Mouse (Mus musculus): ENCODE data around the gene Grin3b.
A peak's percentile ranks its signal among the peaks of the same experiment; 100 is the strongest.

Gene Grin3b

DNA sequence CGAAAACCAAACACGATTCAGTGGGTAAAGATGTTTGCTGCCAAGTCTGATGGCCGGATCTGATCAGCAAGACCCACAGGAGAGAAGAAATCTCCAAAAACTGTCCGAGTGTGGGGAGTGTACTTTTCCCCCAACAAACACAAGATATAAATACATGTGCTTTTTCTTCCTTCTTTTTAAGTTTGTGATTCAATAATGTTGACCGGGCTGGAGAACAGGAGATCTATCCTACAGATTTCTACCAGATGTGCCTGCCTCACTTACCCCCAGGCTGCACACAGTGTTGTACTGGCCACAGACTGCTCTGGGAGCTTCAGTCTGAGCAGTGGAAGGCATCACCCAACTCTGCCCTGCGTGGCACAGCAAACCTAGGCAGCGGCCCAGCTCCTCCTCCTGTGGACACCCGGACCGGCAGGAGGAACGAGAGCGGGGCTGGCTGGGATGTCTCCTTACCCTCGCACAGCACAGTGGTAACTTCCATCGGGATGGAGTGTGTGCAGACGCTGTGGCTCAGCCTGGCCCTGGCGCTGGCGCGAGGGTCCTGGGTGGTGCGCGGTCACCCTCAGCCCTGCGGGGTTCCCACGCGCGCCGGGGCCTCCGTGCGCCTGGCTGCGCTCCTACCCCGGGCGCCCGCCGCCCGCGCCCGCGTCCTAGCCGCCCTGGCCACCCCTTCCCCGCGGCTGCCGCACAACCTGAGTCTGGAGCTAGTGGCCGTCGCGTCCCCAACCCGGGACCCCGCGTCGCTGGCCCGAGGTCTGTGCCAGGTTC, at the start of gene Grin3b:
Gene Grin3b (plus strand): TSS at position 301 of the 768 bp plus-strand sequence.
- peak; percentile 40 for DNase-seq

DNA sequence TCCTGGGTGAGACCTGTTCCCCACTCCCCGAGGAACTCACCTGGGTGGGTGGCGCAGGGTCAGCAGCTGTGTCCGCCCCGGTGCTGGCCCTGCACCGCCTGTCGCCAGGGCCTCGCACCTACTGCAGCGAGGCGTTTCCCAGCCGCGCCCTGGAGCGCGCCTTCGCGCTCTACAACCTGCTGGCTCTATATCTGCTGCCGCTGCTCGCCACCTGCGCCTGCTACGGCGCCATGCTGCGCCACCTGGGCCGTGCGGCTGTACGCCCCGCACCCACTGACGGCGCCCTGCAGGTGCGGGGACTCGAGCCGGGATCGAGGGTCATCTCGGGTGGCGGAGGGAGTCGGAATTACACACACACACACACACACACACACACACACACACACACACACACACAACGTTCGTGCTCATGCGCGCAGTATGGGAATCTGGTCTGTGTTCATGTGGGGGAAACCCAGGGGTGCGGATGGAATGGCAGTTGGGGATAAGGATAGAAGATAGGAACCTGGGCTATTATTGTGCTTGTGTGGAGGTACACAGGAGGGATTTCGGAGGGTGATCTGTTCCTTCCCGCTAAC, 49.5 kb upstream of the Grin3b start, which contains the start of gene R3hdm4:
Gene R3hdm4 (minus strand): TSS at position 251 of the 578 bp plus-strand sequence.
- no peak for DNase-seq

DNA sequence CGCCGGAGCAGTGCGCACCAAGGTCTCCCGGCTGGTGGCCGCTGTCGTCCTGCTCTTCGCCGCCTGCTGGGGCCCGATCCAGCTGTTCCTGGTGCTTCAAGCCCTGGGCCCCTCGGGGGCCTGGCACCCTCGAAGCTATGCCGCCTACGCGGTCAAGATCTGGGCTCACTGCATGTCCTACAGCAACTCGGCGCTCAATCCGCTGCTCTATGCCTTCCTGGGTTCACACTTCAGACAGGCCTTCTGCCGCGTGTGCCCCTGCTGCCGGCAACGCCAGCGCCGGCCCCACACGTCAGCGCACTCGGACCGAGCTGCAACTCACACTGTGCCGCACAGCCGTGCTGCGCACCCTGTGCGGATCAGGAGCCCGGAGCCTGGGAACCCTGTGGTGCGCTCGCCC, 48.9 kb upstream of the Grin3b start:
- DNase-seq = no peak

DNA sequence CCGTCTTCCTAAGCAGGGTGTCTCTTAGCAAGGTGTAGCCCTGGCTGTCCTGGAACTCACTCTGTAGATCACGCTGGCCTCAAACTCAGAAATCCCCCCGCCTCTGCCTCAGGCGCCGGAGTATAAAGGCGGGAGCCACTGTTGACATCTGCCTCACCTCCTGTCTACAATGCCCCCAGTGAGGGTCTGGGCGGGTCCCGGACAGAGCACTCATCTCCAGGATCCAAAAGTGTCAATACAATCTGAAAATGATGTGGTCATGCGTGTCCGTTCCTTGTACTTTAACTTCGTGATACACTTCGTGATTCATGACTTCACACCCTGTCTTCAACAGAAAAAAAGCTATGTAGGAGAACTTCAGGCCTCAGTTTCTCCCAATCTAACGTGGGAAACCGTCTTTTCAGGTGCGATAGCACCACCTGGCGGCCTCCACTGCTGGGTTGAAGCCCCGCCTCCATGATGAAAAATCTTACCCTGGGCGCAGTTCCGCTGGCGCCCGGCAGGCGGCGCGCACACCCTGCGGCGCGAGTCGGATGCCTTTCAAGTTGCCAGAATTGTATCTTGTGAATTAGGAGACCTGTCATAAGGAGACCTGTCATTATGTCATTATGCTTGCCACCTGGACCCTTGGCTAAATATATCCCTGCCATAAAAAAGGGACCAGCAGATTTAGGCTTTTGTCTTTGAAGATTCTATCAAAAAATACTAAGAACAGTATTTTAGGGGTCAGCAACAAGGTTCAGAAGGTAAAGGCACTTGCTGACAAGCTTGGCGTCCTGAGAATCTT, 45.3 kb upstream of the Grin3b start:
- DNase-seq = peak; percentile 91

DNA sequence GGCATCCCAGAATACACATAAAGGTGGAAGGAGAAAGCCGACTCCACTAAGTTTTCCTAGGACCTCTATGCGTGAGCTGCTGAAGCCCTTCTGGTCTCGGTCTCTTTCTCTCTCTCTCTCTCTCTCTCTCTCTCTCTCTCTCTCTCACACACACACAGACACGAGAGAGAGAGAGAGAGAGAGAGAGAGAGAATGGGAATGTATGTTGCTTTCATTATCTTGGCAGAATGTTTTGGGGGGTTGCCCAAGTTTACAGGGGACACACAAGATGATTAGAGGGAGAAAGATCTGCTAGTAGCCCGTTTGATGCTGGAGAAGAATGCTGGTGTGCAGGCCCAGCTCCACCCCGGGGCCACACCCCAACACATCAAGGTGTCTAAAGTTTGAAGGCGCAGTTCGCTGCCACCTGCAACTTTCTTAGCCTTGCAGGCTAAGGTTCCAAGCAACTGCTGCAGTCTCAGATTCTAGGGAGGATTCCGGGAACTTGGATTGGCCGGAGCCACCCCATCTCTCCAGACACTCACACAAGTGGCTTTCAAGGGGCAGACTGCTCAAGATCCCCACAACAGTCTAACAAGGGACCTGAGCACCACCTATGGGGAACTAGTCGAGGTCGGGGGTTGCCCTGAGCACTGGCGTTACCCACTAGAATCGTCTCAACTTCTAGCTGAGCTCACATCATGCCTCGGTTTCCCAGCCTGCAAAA, 44.6 kb upstream of the Grin3b start:
- DNase-seq = no peak

DNA sequence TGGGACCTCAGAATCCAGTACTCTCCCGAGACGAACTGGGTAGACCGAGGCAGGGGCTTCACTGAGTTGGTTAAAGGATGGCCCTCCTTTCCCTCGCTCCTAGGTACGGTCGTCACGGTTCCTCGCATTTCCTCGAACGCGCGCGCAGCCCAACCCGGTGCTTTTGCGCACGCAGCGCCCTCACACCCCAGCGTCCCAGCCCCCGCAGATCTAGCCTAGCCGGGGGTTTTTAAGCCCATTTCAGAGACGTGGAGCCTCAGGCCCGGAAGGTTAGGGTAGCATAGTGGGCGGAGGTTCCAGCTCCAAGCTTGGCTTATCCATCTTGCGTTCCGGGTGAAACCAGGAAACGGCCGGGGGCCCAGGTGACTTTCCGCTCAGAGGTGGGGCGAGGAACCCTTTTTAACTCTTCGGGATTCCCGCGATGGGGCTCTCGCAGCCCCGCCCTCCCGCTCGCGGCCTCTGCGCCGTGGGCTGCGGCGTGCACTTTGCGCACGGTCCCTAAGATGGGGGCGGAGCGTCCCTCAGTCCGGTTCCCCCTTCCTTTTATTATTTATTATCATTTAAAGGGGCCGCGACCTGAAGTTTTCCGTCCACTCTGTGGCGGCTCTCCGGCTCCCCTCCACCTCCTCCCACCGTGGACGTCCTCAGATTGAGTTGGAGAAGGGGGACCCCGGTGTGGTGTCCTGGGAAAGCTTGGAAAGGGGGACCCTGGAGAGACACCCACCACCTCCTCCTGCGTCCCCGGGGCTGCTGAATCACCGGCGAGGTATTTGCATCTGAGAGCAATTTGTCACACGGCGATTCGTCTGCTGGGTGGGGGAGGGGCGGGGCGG, 43.8 kb upstream of the Grin3b start, which contains the start of gene Arid3a:
Gene Arid3a (plus strand): TSS at position 553 of the 833 bp plus-strand sequence.
- DNase-seq = peak; percentile 97

DNA sequence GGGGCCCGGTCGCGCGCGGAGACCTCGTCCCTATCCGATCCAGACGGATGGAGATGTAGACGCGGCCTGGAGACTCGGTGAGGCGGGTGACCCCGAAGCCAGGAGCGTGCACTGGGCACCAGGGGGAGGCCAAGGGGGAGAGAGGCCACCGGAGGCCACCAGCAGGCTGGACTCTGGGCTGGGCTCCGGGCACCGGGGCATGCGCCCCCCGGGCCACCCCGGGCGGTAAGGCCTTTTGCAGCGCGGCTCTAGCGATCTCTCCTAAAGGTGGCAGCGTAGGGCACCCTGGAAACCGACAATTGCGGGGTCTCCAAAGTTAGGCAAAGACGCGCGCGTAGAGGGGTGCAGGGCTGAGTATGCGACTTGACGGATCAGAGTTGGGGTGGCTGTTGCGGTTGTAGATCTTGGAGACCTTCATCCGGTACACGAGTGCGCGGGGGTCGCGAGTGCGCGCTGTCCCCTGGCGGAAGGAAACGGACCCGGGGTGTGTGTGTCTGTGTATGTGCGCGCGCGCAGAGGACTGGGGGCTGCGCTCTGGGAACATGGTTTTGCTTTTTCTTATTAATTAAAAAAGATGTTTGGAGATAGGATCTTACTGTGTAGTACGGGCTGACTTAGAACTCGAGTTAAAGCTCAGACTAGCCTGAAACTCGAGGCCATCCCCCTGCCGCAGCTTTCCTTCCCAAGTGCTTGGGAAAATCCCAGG, 43.0 kb upstream of the Grin3b start:
- DNase-seq = peak; percentile 80

DNA sequence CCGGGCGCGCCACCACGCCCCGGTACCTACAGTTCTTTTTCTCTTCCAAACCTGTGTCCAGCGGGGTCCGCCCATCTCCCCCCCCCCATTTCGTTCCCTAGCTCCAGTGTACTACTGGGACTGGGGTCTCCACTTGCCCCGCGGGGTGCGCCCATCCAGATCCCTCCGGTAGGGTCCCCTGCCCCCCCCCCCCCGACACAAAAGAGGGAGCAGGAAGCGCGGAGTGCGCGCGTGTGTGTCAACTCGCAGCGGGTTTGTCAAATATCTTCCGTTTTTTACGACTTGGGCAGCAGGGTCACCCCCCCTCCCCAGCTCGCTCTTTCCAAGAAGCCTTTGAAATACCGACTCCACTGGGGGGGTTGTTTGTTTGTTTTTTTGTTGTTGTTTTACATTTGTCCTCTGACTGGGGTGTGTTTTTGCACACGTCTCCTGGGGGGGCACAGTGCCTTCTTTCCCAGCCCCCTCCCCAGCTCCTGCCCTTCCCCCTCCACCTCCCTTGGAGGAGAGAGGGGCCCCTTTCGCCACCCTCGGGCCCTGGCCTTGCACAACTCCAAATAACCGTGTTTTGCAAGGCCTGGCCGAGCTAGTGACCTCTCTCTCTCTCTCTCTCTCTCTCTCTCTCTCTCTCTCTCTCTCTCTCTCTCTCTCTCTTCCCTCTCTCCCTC, 42.4 kb upstream of the Grin3b start:
- DNase-seq = peak; percentile 75

DNA sequence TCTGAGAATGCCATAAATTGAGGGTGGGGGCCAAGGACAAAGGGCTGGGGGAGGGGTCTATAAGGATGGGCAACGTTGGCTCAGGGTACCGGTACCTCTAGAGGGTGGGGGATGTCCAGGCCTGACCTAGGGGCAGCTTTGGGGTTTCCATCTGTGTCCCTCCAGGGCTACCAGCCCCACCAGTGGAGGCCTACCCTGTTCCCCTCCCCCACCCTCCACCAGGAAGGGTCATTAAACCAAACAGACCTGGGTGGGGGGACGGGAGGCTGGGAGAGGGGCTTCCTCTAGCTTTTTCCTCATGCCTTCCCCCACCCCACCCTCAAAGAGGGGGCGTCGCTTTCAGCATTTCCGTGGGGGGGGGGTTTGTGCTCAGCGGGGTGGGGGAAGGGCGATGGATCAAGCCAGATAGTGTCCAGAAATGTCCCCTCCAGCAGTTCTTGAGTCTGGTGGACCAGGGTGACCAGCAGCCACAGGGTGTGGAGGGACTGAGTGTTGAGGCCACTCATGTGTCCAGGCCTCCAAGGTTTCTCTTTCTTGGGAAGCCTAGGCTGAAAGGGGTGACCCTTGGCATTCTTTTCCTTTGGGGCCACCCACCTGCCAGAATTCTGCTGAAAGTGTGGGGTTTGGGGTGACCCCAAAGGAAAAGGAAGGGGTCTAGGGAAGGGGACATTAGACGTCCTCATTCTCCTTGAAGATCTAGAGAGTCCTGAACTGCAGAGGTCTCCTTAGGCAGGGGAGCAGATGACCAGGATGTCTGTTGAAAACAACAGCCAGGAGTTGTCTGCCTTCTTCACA, 41.4 kb upstream of the Grin3b start:
- no peak for DNase-seq

DNA sequence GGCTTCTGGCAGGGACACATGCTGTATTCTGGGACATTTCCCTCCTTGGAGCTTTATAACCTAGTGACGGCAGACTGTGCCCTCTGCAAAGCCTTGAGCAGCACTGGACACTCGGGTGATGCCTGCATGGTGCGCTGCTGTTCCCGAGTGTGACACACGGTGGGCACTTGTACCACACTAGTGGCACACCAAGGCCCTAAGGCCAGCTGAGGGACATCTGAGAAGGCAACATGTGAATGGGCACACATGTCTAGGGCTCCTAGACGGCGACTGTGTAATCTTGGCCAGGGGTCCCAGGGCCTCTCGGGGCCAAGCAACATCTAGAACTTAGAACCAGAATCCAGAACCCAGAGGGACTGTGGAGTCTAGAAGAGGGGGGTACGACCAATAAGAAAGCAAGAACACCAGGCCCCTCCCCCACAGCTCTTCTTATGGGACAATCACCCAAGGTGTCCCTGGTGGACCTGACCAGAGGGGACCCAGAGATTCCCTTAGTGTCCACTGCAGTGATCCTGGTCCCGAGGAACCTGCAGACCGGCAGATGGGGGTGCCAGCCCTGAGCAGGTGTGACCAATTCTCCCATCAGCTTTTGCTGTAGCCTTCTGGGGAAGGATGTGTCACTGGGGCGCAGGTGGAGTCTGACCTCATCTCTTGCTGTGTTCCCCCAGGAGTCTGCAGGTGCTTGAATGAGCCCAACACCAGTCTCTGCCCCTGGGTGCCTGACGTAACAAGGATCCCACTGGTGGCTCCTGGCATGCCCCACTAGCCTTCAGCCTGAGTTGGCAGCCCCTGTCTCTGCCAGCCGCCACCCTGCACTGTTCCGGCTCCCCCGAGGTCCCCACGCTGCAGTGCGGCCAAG, 40.3 kb upstream of the Grin3b start:
- DNase-seq = no peak

DNA sequence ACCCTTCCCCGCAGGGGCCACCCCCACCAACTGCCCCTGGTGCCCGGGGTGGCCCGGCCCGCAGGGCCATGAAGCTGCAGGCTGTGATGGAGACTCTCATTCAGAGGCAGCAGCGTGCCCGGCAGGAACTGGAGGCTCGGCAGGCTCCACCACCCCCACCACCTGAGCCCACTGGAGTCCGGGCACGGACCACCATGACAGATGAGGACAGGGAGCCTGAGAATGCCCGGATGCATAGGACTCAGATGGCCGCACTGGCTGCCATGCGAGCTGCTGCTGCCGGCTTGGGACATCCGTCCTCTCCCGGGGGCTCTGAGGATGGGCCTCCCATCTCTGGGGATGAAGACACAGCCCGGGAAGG, 39.7 kb upstream of the Grin3b start:
- DNase-seq = no peak

DNA sequence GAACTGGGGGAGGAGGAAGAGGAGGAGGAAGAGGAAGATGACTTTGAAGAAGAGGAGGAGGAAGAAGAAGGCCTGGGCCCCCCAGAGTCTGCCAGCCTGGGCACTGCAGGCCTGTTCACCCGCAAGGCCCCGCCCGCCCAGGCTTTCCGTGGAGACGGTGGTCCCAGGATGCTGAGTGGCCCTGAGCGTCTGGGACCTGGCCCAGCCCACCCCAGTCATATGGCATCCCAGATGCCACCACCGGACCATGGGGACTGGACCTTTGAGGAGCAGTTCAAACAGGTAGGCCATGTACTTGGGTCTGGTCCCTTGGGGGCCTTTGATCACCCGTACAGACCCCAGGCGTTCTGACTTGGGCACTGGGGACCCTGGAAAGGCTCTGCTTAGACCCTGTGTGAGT, 38.7 kb upstream of the Grin3b start:
- DNase-seq = no peak

DNA sequence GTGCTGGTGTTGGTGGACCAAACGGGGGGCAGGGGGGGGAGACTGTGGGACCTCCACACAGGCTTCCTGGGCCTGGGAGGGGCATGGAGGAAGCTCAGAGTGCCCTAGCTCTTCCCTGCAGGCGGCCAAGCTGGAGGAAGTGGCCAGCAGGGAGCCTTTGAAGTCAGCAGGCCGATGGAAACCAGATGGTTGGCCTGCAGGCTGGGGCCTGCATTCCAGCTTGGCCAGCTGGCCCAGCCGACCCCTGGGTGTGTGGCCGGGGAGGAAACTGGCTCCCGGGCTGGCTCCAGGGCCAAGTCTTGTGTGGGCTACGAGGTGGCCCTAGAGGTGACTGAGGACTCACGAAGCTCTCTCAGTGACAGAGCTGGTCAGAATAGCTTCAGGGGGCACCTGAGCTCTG, 37.8 kb upstream of the Grin3b start:
- DNase-seq = peak; percentile 82

DNA sequence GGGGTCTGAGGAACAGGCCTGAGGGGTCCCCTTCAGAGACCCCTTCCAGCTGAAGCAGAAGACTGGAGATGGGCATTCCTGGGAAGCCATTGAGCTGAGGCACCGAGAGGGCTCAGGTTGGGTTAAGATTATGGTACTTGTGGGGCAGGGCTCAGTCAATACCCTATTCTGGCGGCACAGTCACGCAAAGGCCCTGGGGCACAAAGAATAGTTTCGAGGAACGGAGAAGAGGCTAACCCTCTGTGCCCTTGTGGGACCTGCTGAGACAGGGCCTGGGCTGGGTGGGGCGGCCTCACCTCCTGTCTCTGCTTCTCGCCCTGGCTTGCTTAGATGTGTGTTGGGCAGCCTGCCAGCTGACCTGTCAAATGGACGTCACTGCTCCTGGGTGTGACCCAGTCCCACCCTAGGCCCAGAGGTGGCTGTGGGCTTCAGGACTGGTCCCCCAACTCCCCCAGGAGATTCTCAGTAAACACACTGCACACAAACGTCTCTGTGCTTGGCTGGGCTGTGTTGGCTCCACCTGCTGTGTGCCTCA, 37.3 kb upstream of the Grin3b start:
- no peak for DNase-seq

DNA sequence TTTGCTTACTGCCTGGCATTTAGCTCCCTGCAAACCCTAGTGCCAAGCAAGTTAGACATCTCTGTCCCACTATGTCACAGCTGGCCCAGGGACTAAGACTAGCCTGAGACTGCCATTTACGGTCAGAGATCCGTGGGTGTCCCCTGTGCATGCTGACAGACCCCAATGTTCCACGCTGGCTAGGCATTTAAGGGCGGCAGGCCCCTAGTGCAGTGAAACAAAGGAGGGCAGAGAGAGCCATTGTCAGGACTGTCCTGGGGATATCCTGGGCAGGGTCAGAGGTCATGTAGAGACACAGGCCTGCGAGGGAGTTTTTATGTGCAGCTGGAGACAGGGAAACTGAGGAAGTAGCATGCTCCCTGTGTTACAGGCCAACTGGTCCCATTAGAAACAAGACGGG, 36.7 kb upstream of the Grin3b start:
- no peak for DNase-seq

DNA sequence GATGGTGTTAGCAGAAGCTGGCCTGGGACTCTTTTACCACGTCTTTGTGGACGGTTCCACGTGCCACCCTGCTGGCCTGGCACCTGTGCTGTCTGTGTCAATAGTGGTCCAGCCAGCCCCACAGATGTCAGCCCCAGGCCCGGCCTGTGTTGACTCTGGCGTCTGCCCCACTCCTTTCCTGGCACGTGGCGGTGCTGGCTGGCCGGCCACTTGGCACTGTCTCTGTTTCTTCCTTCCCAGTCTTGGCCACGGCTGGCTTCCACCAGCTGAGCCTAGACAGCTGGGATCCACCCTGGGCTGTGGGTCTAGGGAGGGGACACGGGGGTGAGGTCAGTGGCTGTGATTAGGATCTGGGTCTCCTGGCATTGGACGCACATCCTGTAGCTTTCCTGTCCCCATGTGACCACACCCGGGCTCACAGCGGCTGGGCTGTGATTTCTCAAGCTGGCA, 36.2 kb upstream of the Grin3b start:
- DNase-seq = no peak

DNA sequence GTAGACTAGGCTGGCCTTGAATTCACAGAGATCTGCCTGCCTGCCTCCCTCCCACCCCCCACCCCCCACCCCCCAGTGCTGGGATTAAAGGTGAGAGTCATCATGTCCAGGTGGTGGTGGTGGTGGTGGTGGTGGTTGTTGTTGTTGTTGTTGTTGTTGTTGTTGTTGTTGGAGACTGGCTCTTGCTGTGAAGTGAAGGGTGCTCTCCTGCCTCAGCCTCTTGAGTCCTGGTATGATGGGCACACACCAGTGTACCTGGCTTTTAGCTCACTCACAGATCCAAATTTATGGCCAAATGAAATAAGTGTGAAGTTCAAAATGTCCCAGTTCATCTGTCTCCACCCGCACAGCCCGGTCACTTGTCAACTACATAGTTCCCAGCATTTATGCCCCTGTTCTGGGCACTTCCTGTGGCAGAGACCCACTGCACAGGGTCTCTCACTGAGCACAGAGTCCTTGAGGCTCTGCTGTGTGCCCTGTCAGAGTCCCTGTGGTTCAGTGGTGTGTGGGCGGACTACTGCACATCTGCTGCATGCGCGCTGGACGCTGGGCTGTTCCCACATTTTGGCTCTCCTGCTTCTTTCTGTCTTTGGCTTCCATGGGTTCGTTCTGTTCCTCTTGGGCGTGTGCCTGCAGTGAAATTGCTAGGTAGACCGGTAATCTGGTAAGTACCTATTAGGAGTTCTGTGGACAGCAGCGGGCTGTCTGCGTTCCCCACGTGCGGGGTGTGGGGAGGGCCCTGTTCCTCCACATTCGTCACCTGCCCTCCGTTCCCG, 35.5 kb upstream of the Grin3b start:
- DNase-seq = no peak

Data from embryo, embryonic 11 days (tissue).